Mouse (Mus musculus) small intestine, adult 2 months (tissue): Measurements from ENCODE around the gene Spint4.
A peak's percentile ranks its signal among the peaks of the same experiment; 100 is the strongest.

Experiments used
- CTCF ChIP-seq: fragments of 200-500 bp; IDR thresholded peaks from 2 replicates; pipeline ENCODE4 v1.5.1; 2012; ENCODE audit warnings: low read depth, mild to moderate bottlenecking, control low read depth, inconsistent platforms, low read length, moderate library complexity, mixed read lengths; ENCODE audit not compliant: insufficient replicate concordance, insufficient read length; ENCODE audit errors: extremely low read depth
- POLR2A ChIP-seq: fragments of 200-500 bp; IDR thresholded peaks from 2 replicates; pipeline ENCODE4 v1.6.1; 2012; ENCODE audit warnings: low read depth, mild to moderate bottlenecking, control low read depth, inconsistent platforms, low read length, moderate library complexity

DNA sequence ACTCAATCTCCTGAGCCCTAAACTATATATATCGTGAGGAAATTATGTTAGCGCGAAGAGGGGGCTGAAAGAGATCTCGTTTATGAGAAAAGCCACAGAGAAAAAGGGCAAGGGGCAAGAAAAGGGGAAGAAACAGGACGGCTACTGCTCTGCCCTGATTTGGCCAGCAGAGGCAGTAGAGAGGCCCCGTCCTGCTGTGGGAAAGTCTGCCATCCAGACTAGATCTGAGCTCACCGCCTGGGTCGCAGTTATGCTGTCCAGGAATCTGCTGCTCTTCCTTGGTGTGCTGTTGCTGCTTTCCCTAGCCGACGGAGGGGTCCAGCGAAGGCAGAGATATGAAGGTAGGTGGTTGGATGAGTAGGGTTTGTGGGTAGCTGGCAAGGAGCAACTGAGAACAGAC lies 42.4 kb upstream of the Spint4 start, which contains the start of gene Wfdc10:
- TF ChIP-seq CTCF (peak; percentile 88), POLR2A (no peak)
